Mouse (Mus musculus): ENCODE results near the gene Ttc39a.

Ttc39a gene

DNA sequence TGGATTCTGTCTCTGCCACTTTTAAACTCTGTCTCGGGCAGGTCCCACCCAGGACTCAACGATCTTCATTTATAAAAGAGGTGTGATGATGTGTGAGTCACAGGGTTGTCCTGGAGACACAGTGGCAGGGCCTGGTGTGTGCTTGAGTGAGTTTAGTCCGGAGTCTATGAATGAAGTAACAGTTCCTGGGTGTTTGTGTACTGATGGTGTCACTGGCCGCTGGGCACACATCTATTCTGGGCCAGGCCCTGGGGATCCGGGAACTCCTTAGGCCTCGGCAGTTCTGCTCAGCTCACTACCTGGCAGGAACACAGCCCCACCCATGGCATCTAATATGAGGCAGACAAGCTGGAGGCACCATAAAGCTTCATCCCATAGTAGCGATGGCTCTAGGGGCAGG lies 15.2 kb downstream of the Ttc39a start:
- no peak for DNase-seq

DNA sequence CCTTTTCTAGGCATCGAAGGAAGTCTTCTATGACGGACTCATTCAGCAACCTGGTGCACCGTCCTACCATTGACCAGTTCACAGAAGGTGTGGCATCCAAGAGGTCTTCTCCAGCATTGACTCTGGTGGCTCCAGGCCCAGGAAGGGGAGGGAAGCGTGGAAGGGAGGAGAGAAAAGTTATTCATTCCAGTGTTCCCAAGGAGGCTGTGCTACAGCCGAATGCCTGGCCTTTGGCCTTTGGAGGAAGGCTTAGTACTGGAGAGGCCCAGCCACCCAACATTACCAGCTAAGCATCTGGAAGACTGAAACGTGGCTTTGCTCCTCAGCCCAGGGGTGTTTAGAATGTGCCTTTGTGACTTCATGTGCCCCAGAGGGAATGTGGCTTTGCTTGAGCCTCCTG lies 16.0 kb downstream of the Ttc39a start:
- DNase-seq = peak; percentile 74 to 76

DNA sequence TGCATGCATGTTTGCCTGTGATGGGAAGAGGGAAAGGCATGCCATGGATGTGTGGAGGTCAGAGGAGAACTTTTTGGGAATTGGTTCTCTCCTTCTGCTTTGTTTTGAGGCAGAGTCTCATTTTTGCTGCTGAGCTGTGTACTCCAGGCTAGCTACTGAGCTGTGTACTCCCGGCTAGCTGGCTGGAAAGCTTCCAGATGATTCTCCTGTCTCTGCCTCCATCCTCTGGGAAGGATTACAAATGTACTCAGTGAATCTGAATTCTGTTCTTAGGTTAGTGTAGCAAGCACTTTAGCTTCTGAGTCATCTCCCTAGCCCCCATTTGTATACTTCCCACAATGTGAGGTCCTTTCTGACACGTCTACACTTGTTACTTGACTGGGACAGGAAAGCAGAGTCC lies 17.0 kb downstream of the Ttc39a start:
- no peak for DNase-seq

DNA sequence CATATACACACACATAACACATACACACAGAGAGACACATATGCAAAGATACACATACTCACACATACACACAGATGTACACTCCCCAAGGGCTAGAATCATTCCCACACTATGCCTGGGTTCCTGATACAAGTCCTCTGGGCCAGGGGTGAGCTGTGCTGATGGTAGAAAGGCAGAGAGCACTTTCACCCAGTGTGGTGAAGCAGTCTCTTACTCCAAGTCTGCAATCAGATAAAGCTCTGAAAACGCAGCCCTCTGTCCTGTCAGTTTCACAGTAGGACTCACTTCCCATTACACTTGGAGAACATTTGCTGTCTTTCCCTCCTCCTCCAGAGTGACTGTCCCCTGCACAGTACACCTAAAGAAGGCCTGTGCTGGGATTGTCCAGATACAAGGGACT lies 20.6 kb downstream of the Ttc39a start:
- no peak for DNase-seq

DNA sequence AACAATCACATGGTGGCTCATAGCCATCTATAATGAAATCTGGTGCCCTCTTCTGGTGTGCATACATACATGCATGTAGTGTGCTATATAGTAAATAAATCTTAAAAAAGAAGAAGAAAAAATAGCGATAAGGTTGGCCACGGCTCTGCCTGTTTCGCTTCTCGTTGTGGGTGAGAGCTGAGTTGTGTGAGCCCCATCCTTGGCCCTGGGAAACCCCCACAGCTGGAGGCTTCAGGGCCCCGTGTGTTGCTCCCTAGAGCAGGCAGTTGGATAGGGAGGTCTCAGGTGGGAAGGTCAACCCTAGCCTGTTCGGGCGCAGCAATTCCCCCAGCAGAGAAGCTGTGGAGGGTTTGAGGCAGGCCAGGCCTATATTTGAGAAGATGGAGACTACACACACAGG lies 23.8 kb downstream of the Ttc39a start:
- DNase-seq = no peak

- peak; percentile 60 to 79 for DNase-seq
These were observed 24.4 kb downstream of the Ttc39a start for GRCm38 (mm10) chr4:109430854-109431253.

DNA sequence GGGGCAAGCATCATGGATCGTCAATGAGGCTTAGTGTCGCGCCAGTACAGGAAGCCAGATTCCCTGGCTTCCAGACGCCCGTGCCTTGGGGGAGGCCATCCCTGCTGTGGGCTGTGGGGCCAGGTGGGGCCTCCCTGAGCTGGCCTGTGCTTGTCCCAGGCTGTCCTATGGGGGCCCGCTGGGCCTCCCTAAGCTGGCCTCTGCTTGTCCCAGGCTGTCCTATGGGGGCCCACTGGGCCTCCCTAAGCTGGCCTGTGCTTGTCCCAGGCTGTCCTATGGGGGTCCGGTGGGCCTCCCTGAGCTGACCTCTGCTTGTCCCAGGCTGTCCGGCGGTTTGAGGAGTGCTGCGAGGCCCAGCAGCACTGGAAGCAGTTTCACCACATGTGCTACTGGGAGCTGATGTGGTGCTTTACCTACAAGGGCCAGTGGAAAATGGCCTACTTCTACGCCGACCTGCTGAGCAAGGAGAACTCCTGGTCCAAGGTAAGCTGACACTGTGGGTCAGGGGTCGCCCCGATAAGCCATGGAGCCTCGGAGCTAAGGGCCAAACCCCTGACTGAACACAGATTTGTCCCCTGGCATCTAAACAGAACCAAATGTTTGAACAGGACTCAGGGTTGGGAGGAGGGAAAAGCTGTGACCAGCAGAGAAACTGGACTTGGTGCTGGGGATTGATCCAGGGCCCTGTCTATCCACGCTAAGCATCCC lies 26.4 kb downstream of the Ttc39a start:
- DNase-seq = no peak

DNA sequence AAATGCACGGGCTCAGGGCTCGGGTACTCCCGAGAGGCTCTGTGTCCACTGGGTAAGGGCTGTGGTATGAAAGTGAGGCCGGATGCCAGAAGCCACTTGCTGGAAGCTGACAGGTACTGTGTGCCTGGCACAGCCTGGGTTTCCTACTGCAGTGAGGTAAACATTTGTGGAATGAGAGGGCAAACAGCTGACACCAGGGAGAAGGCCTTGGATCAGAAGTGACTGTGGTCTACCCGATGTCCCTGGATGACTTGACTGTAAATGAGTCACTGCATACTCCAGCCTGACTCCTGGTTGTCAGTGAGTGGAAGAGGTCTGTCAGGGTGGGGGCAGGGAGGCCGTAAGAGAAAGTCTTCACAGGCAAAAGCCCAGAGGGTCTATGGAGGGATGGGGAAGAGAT lies 27.2 kb downstream of the Ttc39a start:
- DNase-seq = peak; percentile 57 to 62

DNA sequence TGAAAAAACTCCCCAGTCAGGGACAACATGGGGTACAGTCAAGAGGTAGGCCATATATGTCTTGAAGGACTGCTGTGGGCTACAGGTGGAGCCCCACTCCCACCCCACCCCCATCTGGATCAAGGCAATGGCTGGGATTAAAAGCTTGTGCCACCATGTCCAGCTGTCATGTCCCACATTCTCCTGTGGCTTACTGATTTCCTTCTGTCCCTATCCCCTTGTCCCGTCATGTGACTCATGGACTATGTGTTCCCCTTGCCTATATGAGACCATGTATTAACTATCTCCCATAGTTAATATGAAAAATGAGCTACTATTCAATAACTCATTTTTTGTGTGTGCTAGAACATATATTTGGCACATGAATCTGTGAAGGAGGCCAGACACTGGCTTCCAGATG lies 27.8 kb downstream of the Ttc39a start:
- DNase-seq = no peak

DNA sequence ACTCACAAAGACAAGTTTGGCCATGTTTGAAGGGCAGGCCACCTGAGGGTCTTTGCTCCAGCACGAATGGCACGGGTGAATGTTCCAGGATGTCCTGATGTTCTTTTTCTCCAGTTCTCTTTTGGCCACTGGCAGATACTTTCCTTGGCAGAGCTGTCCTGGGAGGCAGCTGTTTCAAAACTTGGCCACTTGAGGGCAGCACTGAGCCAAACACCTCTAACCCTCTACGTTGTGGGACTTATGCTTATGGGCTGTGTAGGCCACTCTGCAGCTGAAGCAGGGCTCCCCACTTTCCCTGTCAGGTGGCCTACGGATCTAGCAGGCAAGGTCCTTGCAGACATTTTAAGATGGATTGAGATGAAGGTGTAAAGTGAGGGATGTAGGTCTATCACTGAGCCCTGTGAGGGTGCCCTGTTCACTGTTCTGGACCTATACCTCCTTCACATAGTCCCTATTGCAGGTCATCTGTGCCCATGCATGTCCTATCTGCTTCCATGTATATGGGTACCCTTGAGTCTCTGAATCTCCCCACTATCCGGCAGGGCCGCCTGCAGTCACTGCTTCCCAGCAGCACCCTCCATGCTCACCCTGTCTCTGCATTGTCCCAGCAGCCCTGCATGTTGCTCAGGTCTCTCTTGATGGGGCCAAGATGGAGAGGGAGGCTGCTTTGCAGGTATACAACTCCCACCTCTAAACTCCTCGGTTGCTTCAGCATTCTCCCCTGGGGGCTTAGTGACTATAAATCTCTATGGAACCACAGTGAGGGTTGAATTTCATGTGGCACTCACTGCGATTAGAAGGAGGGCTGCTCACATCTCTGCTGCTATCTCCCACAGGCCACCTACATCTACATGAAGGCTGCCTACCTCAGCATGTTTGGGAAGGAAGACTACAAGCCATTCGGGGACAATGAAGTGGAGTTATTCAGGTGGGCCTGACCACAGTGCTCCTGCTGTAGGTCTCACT lies 31.8 kb downstream of the Ttc39a start:
- DNase-seq = peak; percentile 67 to 85

DNA sequence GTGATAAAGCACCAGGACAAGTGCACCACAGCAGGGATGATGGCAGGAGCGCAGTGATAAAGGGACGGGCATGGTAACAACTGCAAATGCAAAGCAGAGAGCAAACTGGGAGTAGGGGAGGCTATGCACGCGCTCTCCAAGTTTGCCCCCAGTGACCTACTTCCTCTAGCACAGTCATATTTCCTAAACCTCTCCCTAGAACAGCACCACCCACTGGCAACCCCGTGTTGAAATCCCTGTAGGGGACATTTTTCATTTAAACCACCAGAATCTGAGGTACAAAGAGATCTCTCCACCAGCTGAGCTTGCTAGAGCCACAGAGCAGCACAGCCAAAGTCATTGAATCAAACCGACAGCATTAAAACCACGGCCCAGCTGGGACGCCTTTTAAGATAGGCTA lies 32.7 kb downstream of the Ttc39a start:
- DNase-seq = no peak

DNA sequence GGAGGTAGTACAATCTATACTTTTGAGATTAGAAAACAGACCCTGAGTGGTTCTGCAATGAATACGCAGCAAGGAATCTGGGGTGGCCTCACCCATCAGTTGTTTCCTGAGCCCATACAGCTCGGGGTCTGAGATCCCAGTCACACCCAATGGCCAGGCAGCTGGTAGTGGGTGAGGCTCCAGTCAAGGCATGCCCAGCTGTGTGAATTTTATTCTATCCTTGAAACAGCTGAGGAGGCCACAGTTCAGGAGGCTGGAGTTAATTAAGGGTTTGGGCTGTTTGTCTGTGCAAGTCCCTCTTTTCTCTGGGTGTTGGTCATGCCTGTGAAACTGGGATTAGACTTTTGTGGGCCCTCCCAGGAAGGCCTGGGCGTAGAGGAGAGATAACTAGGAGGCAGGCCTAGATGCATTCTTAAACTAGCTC lies 33.4 kb downstream of the Ttc39a start:
- DNase-seq = no peak

DNA sequence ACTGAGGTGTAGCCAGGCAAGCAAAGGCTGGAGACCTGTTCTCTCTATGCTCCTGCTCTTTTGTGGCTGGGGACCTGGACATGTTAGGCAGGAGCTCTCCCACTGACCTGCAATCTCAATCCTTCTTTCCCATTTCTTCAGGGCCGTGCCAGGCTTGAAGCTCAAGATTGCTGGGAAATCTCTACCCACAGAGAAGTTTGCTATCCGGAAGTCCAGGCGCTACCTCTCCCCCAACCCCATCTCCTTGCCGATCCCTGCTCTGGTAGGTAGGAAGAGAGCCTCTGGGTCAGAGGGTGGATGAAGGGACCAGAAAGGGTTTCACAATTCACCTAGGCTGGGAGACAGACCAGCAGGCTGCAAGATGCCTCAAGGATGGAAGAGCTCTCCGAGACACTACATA lies 34.0 kb downstream of the Ttc39a start:
- no peak for DNase-seq

DNA sequence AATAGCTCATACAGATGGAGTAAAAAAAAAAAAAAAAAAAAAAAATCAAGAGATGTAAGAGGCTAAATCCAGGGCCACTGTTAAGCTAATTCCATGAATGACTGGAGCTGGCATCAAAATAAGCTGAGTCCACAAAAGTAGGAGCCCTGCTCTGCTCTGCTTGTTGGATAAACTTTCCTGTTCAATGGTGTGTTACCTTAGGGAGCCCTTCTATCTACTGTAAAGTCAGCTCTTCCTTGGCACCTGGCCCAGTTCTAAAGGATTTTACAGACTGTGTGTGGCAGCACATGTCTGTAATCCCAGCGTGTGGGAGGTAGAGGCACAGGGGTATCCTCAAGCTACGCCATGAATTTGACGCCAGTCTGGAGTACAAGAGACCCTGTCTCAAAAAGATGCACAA lies 34.6 kb downstream of the Ttc39a start:
- peak; percentile 18 to 29 for DNase-seq

- DNase-seq = peak; percentile 35 to 65
These were observed 35.7 kb downstream of the Ttc39a start for GRCm38 (mm10) chr4:109442126-109442525.

DNA sequence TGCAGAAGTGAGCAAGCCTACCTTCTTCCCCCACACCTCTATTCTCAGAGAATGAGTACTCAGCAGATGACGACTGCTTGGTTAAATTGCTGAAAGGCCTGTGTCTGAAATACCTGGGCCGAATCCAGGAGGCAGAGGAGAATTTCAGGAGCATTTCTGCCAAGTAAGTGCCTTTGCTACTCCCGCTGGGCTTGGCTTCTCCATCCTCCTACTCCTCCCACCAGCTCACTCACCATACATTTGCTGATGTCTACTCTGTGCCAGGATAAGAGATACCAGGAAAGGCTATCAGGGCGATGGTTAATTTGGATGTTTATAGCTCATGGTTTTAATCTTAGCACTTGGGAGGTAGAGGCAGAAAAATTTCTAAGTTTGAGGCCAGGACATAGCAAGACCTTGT lies 36.2 kb downstream of the Ttc39a start:
- DNase-seq = peak in 1 of 2 experiments; percentile 13

DNA sequence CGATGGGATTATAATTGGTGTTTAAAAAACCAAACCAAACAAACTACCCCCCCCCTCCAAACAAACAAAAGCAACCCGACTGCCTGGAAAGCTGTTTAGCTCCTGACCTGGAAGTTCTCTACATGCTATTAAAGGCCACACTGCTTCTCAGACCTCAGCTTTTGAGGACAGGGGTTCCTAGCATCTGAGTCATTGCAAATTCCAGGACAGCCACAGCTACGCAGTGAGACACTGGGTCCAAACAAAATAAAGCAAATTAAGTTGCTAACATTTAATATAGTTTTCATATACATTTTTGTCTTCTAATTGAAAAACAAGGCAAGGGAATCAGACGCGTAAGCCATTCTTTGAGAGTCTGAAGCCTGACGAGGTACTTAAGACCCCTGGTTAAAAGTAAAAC lies 38.0 kb downstream of the Ttc39a start:
- DNase-seq = no peak

DNA sequence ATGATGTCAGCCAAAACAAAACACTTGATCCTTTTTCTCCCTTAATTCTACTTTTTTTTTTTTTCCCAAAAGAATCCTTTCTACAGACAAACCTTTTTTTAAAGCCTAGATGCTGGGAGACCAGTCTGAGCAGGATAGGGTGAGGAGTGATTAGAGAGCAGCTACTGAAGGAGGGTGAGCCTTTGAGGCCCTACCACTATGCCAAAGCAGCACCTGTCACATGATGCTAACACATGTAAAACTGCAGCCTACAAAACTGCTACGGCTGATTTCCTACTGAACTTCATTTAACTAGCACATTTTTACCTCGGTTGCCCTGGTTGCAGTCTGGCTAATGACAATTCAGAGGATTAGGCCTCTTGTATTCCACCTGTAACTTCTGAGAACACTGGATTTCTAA lies 38.5 kb downstream of the Ttc39a start:
- DNase-seq = no peak

DNA sequence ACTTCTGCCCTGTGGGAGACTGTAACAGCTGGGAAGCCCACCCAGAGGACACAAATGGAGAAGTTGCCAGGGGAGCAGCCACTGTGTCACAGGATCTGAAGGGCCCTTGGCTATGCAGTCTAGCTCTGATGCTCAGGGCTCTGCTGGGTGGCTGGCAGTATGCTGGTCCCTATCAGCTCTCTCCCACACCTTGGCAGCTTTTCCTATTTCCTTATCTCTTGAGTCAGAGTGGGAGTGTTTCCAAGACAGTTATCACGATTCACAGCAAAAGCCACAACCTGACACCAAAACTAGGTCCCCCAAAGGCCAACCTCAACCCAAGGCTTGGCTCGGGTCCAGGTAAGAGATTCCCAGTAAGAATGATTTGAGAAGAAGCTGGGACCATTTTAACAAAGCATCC lies 39.0 kb downstream of the Ttc39a start:
- no peak for DNase-seq

- no peak for DNase-seq
These were observed 39.5 kb downstream of the Ttc39a start for GRCm38 (mm10) chr4:109445956-109446355.

- no peak for DNase-seq
These were observed 42.1 kb downstream of the Ttc39a start for GRCm38 (mm10) chr4:109448531-109448930.

- DNase-seq = no peak
These were observed 50.4 kb downstream of the Ttc39a start for GRCm38 (mm10) chr4:109456821-109457220.

DNA sequence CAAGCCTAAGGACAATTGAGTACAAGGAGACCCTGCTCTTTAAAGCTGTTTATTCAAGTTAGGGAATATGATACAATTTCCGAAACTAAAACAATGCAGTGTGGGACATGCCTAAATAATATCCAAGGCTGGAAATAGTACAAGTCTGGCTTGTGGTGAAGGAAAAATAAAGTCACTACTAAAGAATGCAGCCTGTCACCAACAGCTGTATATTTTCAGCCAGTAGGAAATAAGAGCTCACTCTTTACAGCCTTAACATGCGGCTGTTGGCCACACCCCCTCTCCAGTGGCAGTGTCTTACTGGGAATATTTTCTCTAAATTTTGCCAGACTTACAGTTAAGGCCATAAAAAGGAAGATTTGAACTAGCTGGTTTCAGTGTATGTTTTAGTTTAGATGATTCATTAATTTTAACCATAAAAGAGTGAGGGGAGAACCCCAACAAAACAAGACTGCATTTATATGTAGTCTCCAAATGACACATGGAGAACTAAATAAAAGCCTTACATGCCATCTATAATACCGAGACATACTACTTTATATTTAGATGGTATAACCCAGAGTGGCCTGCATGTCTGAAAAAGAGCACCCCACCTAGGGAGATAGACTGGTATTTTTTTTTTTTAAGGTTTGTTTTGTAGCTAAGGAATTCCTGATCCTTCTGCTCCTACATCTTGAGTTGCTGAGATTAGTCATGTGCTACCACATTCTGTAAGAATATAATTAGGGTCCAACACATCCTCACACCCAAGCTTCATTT lies 54.2 kb downstream of the Ttc39a start:
- peak; percentile 53 to 60 for DNase-seq
